Mouse (Mus musculus) kidney, postnatal 14 days (tissue): Measurements from ENCODE around the gene Csf3.
"Not testable (repeated sequence)": the region's sequence is repeated elsewhere in the genome, so short reads cannot be mapped to it uniquely, and the experiment has no call there.

Experiments used
- DNase-seq: peaks from one replicate; pipeline ENCODE4 v3.0.0; 2022; ENCODE audit warnings: mixed read lengths

Csf3 gene

DNA sequence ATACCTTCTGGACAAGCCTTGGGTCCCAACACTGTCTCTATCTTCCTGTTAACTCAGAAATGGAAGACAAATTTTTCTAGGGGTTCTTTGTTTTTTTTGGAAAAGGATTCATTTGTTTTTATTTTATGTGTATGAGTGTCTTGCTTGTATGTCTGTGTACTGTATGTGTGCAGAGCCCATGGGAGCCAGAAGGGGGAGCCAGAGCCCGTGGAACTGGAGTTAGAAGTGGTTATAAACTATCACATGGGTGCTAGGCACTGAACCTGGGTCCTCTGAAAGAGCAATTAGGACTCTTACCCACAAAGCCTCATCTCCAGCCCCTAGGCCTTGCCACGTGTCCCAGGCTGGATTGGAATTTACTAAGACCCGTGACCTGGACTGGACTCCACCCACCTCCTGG lies 33.0 kb downstream of the Csf3 start:
- no peak for DNase-seq

- DNase-seq: no peak
These were observed 34.0 kb downstream of the Csf3 start for GRCm38 (mm10) chr11:98735111-98735510.

DNA sequence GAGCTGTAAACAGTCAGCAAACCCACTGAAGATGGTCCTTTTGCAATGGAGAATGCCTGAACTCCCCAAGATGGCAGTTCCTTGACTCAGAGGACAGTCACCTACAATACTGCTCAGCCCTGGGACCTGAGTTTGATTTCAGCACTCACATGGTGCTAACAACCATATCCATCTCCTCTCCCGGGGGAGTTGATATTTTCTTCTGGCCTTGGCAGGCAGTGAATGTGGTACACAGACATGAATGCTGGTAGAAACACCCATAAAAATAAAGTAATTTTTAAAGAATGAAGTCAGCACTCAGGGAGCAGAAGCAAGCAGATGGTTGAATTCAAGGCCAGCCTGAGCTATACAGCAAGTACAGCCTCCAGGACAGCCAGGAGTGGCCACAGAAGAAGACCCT lies 35.1 kb downstream of the Csf3 start:
- no peak for DNase-seq

GRCm38 (mm10) chr11:98737220-98737619 lies 36.2 kb downstream of the Csf3 start:
- not testable (repeated sequence) for DNase-seq

DNA sequence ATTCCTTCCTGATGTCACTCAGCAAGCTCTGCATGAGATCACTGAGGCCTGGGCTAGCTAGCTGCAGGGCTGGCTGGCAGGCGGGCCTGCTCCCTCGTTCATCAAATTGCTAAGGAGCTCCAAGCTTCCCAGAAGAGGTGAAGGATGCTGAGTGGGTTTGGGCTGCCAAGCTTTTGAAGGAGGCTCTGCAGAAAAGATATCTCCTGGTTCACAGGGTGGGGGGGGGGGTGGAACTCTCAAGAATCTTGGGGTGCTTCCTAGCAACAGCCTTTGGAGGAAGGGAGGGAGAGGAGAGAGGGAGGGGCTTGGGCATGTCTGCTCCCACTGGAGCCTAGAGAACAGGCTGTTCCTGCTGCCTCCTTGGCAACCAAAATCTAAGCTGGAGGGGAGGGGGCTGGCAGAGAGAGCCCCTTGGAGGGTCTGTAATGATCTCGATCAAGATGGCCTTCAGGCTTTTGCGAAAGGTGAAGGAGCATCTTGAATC lies 37.4 kb downstream of the Csf3 start:
- DNase-seq: no peak

GRCm38 (mm10) chr11:98738925-98739324 lies 37.9 kb downstream of the Csf3 start:
- DNase-seq: no peak

DNA sequence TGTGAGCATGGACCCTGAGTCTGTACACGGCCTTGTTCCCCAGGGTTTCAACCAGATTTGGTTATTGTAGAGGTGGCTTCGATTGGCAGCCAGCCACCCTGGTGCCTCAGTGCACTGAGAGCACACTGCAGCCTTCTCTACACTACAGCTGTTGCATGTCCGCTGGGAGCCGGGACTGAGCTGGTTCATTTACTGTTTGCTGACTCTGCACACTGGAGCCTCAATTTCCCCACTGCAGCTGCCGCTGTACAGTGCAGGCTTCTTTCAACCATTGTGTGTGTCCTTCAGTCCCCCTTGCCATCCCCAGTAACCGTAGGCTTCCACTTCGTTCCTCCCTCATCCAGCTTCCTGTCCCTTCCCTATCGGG lies 38.9 kb downstream of the Csf3 start:
- no peak for DNase-seq

DNA sequence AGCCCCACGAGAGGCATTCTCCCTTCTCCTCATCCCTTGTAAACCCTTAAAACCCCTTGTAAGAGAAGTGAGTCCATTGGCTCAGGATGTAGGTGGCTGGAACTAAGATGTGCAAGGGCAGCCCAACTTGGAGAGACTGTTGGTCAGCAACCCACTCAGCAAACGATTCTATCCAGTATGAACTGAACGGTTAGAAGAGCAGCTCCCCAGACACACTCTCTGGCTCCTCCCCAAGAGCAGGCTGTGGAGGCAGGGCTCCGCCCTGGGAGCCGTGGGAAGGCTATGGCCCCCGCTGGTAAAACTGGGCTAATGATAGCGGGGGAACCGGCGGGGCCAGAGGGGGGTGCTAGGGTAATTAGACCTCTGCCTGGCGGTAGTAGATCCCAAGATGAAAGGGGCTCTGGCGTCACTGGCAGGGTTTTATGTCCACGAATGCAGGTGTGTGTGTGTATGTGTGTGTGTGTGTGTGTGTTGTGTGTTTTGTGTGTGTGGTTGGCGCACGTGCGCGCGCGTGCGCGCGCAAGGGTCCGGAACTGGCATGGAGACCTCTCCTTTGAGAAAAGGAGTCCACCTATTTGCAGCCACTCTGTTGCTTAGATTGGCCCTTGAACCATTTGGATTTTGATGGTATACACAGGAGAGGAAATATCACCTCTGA lies 39.5 kb downstream of the Csf3 start, which contains the start of gene Thra:
Thra (plus strand) TSS at position 246 of the 658 bp plus-strand sequence.
- peak; percentile 81 for DNase-seq

DNA sequence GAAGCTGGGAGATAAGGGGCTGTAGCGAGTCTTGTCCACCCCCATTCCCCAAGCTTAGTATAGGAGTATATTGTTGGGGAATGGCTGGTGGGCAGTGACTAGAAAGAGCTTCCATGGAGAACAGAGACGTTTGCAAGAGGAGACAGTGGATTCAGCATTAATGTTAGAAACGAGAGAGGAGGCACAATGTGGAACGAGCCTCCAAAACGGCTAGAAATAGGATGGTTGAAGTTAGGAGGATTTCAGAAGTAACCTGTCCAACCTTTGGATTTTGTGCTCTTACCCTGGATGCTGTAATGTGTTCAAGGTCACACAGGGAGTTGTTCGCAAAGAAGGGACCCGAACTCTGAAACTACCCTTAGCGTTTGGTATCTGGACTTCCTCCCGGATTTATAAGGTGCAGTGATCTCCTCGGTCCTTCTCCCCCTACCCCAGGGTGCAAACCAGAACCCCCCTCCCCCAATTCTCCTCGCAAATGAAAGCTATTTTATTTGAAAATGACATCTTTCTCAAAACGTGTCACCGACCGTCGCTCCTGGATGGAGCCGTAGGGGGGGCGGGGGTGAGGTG lies 40.1 kb downstream of the Csf3 start:
- DNase-seq: no peak

DNA sequence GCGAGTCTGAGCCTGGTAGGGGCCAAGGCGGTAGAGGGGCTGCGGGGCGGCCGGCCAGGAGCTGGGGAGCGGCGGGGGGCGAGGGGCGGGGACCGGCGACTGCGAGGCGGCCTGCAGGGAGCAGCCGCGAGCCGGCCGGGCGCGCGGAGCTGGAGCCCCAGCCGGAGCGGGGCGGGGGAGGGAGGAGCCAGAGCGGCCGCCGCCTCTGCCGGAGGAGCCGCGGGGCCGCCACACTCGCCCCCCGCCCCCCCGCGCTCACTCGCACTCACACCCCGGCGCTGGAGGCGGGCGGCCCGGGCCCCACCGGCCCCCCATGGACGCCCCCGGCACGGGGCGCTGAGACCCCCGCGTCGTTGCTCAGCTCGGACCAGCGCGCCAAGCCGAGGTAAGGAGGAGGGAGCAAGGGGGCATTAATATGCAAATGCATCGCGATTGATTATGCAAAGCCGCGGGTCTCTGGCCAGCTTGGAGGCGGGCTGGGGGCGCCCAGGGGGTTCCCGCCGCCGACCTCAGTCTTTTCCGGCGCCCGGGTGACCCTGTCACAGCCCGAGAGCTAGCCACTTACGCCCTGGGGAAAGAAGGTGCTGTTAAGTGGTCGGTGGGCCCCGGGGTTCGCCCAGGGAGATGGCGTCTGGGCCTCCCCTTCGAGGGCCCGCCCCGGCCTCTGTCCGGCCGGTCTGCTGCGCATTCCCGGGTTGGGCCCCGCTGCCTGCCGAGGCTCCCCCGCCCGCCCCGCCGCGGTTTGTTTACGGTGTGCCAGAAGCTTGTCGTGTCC lies 40.7 kb downstream of the Csf3 start:
- peak; percentile 92 for DNase-seq

DNA sequence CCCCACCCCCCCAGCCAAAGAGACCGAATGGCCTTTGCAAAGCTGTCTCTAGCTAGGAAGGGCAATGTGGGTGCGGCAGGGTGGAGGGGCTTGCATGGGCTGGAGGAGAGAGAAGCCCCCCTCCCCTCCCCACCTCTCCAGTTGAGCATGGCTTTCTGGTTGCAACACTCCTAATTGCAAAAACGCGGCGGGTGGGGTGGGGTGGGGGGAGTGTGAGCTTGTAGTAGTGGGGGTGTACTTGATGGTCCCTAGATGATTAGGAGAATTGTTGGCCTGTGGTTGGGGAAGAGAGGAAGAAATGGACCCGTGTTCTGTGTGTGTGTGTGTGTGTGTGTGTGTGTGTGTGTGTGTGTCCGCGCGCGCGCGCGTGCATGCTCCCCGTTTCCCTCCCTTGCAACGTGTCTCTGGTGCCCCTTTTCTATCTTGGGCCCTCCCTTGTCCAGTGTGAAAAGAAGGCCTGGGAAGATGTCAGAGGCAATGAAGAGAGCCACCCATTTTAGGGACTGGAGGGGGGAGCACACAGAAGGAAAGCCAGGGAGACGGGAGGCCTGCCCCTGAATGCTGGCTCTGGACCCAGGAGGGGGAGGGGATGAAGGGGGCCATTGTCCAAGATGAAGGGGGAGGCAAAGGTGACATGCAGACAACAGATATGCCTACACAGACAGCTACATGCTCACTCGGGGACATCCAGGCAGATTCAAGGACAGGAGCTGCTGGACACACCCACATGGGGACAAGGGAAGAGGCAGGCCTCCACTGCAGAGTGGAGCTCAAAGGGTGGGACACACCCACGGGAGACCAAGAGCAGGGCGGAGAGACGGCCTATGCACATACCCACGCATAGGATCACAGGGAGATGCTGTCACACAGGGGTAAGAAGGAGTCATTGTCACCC lies 41.6 kb downstream of the Csf3 start:
- DNase-seq: peak; percentile 49

- DNase-seq: peak; percentile 89
These were observed 42.7 kb downstream of the Csf3 start for GRCm38 (mm10) chr11:98743655-98744345.

- DNase-seq: peak; percentile 66
These were observed 43.5 kb downstream of the Csf3 start for GRCm38 (mm10) chr11:98744456-98745019.

DNA sequence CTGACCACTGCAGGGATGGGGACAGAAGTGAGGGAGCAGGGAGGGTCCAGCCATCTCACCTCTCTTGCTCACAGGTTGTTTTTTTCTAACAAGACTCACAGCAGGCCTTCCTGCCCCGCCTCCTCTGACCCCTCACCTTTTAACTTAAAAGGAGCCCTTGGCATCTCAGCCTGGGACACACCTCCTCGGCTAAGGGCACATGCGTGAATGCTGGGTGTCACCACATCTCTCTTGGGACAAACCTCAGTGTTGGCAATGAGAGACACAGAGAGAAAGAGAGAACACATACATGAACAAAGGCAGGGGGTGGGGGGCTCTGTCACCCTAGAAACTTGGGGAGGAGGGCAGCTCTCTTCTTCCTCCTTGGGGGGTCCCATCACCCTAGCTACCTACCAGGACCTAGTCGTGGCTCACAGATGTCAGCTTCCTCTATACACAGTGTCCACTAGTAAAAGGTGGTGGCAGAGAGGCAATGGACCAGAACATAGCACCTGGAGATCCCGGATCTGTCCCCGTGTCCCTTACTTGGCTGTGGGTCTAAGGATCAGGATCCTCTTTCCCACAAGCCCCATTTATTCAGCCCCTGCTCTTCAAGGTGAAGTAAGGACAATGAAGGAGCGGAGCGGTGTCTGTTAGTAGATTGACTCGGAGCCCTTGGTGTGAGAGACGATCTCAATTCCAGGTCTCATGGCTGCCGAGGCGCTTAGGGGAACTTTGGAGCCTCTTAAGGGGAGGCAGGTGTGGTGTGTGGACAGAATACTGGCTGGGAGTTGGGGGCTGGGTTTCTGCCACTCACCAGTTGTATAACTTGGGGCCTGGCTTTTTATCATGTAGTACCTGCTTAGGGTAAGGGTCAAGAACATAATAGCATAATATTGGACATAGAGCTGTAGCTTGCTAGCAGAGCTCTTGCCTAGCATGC lies 45.1 kb downstream of the Csf3 start:
- DNase-seq: no peak

DNA sequence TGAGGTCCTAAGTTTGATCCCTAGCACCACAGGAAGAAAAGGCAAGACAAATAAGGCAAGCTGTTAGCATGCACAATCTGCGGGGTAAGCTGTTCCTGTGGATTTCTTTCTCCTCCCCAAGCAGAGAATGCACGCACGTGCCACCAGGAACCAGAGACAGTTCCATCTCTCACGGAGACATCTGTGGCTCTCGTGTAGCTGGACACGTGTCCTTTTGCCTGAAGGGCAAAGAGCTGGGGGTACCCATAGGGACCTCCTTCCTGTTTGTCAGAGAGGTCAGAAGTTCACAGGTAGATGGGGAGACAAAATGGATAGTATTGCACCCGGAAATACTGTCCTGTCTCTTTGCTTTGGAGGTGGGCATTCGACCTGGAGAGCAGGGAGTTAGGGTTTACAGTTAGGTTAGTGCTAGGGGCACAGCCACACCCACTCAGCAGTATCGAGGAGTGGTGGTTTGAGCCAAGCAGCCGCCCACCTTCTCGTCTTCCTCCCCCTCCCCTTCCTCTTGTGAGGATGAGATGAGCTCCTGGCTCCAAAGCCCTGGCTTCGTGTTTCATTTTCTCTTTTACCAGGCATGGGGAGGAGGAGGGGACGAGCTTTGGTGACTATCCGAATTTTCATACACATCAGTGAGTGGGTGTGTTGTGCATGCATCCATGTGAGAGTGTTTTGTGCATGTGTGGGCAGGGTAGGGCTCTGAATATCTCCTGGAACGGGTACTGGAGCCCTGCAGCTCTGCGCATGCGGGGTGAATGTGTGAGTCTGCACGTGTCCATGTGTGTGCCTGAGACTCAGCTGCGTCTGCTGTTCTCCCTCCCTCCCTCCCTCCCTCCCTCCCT lies 46.0 kb downstream of the Csf3 start:
- peak; percentile 85 for DNase-seq

DNA sequence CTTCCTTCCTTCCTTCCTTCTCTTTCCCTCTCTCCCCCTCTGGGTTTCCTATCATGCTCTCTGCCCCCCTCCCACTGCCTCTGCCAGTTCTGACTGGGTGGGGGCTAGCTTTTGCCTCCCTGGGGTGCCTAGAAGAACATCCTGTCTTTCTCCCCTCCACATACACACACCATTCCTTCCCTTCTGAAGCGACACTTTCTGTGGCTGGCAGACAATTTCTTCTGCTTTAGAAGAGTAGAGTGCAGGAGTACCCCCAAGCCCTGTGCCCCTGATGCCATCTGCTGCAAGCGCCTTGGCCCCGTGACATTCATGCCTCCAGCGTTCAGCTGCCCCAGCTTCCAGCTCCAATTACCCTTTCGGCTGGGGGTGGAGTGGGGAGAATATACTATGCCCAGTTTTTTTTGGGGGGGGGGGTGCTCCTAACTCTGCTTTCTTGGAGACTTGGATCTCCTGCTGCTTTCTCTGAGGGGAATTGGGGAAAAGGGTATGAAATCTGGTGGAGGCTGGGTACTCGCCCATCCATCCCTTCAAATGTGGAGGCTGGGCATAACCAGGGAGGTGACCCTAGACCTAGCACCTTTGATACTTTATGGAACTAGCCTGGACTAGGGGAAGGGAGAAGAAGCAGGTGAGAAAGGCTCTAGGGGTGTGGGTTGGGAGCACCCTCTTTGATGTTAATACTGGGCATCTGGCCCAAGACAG lies 46.9 kb downstream of the Csf3 start:
- DNase-seq: no peak

DNA sequence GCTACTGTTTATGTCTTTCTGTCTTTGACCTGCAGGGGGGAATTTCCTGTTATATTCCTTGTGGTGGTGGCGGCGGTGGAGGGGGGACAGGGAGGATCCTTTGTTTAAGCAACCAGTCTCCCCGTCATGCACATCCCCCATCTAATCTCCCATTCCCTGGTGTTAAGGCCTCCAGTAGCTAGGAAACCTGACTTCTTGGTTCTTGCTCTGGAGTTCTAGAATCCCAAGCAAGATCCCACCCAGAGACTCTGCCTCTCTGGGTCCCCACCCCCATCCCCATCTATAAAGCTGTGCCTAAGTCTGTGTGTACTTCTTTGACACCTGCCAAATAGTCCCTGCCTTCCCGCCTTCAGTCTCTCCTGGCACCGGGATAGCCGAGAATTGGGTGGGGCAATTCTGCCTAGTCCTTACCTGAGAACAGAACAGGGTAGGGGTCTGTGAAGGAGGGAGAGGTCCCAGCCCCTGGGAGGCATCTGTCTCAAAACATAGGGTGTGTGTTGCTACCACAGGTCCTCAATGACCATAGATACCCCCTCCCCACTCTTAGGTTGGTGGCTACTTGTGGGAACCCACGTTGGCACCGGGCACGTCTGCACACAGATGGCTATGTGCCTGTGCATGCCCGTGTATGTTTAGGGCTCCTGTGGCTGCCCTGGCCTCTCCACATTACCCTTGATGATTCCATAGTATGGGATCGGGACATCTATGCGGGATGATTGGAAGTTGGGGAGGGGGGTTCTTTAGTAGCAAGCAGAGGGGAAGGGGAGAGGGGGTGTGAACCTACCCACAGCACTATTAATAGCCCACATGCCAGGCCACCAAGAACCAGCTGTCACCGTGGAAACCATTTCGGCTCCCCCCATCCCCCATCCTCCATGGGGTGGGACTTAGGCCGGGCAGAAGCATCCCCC lies 47.7 kb downstream of the Csf3 start:
- DNase-seq: peak; percentile 61

DNA sequence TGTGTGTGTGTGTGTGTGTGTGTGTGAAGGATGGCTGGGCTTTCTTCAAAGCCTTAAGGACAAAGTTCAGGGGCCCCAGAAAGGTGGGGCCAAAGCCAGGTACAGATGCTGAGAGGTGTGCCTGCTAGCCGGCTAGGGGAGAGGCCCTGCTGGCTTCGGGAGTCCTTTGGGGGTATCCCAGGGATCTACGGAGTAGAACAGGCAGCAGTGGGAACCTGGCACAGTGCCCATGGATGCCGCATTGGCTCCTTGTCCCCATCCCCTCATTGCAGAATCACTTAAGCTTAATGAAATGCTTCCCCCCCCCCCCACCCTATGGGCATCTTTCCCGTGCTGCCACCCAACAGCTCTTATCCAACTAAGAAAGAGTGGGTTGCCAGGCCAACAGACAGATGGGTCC lies 48.7 kb downstream of the Csf3 start:
- DNase-seq: no peak
